Mouse (Mus musculus) MEL (cell line): ENCODE results near the gene Ttc6. TPM values are rescaled to one million over a fixed set of nuclear protein-coding genes. Genes with fewer than 3 reads are reported as not detected.

Experiments used
- DNase-seq: peaks from one replicate; pipeline ENCODE4 v3.0.0; 2011; ENCODE audit warnings: low read depth, low spot score
- H3K27ac ChIP-seq: 2 replicates; pipeline ENCODE4 v1.5.1; 2012; ENCODE audit warnings: low read depth, mild to moderate bottlenecking, control low read depth, low read length, moderate library complexity; ENCODE audit not compliant: control insufficient read depth
- H3K27me3 ChIP-seq, 2 experiments: fragments of 150-350 bp in 1 of 2; sonication (generic) in 1 of 2; 2 replicates each; pipeline ENCODE4 v1.6.1; 2012; ENCODE audit warnings: low read length in 2 of 2, mild to moderate bottlenecking in 2 of 2, improper control_type of control experiment in 1 of 2, moderate library complexity in 1 of 2; ENCODE audit not compliant: insufficient read depth in 2 of 2, control insufficient read depth in 1 of 2
- H3K36me3 ChIP-seq, 2 experiments: 2 replicates each; pipeline ENCODE4 v1.6.1; 2012 to 2014; ENCODE audit warnings: low read length in 2 of 2, improper control_type of control experiment in 1 of 2, inconsistent platforms in 1 of 2, mild to moderate bottlenecking in 1 of 2; ENCODE audit not compliant: insufficient read depth in 2 of 2, control insufficient read depth in 1 of 2
- H3K4me1 ChIP-seq, 2 experiments: fragments of 150-350 bp in 1 of 2; sonication (generic) in 1 of 2; 2 replicates each; pipeline ENCODE4 v1.6.1; 2012; ENCODE audit warnings: low read length in 2 of 2, improper control_type of control experiment in 1 of 2, mild to moderate bottlenecking in 1 of 2; ENCODE audit not compliant: insufficient read depth in 2 of 2, control insufficient read depth in 1 of 2
- H3K4me3 ChIP-seq, 2 experiments: fragments of 150-350 bp in 1 of 2; sonication (generic) in 1 of 2; 2 replicates each; pipeline ENCODE4 v1.5.1; 2012; ENCODE audit warnings: low read depth in 2 of 2, low read length in 2 of 2, mild to moderate bottlenecking in 2 of 2, moderate library complexity in 2 of 2, control low read depth in 1 of 2, improper control_type of control experiment in 1 of 2; ENCODE audit not compliant: control insufficient read depth in 1 of 2, insufficient read depth in 1 of 2
- H3K79me2 ChIP-seq: 2 replicates; pipeline ENCODE4 v1.6.1; 2012; ENCODE audit warnings: mild to moderate bottlenecking, low read length, moderate library complexity; ENCODE audit not compliant: control insufficient read depth, poor library complexity, insufficient read depth
- H3K9ac ChIP-seq: 2 replicates; pipeline ENCODE4 v1.6.1; 2012; ENCODE audit warnings: low read depth, mild to moderate bottlenecking, control low read depth, low read length, moderate library complexity; ENCODE audit not compliant: control insufficient read depth, poor library complexity, severe bottlenecking
- H3K9me3 ChIP-seq: fragments of 150-350 bp; sonication (generic); replicated peaks from 2 replicates; pipeline ENCODE4 v1.6.1; 2012; ENCODE audit warnings: mild to moderate bottlenecking, low read length, improper control_type of control experiment, moderate library complexity; ENCODE audit not compliant: insufficient read depth
- BHLHE40 ChIP-seq: IDR thresholded peaks from 2 replicates; pipeline ENCODE4 v1.6.1; 2012; ENCODE audit warnings: low read depth, mild to moderate bottlenecking, inconsistent platforms, low read length, improper control_type of control experiment, borderline replicate concordance
- E2F4 ChIP-seq: IDR thresholded peaks from 2 replicates; pipeline ENCODE4 v1.6.1; 2011; ENCODE audit warnings: low read depth, low read length, improper control_type of control experiment, borderline replicate concordance
- ELF1 ChIP-seq: IDR thresholded peaks from 2 replicates; pipeline ENCODE4 v1.6.1; 2014; ENCODE audit warnings: low read depth, mild to moderate bottlenecking, inconsistent platforms, low read length, improper control_type of control experiment, moderate library complexity
- EP300 ChIP-seq, 2 experiments: IDR thresholded peaks; 2 replicates each; pipeline ENCODE4 v1.6.1; 2011; ENCODE audit warnings: improper control_type of control experiment in 2 of 2, low read length in 2 of 2, low read depth in 1 of 2, mild to moderate bottlenecking in 1 of 2
- ETS1 ChIP-seq: IDR thresholded peaks from 2 replicates; pipeline ENCODE4 v1.6.1; 2012; ENCODE audit warnings: low read depth, mild to moderate bottlenecking, inconsistent platforms, low read length, improper control_type of control experiment, moderate library complexity
- HCFC1 ChIP-seq: IDR thresholded peaks from 2 replicates; pipeline ENCODE4 v1.6.1; 2012; ENCODE audit warnings: low read depth, mild to moderate bottlenecking, inconsistent platforms, low read length, improper control_type of control experiment, moderate library complexity
- JUND ChIP-seq: IDR thresholded peaks from 2 replicates; pipeline ENCODE4 v1.6.1; 2011; ENCODE audit warnings: low read depth, mild to moderate bottlenecking, improper control_type of control experiment, low read length
- MEF2A ChIP-seq: IDR thresholded peaks from 2 replicates; pipeline ENCODE4 v1.6.1; 2014; ENCODE audit warnings: low read depth, mild to moderate bottlenecking, inconsistent platforms, low read length, improper control_type of control experiment; ENCODE audit not compliant: poor library complexity, insufficient replicate concordance, severe bottlenecking; ENCODE audit errors: extremely low read depth
- MXI1 ChIP-seq: IDR thresholded peaks from 2 replicates; pipeline ENCODE4 v1.6.1; 2011; ENCODE audit warnings: mild to moderate bottlenecking, low read depth, low read length, improper control_type of control experiment
- MYC ChIP-seq: IDR thresholded peaks from 2 replicates; pipeline ENCODE4 v1.6.1; 2011; ENCODE audit warnings: low read depth, mild to moderate bottlenecking, low read length, improper control_type of control experiment, moderate library complexity
- NELFE ChIP-seq: IDR thresholded peaks from 2 replicates; pipeline ENCODE4 v1.6.1; 2011; ENCODE audit warnings: low read depth, low read length, improper control_type of control experiment
- POLR2AphosphoS5 ChIP-seq: IDR thresholded peaks from 2 replicates; pipeline ENCODE4 v1.6.1; 2012; ENCODE audit warnings: low read depth, borderline replicate concordance, mild to moderate bottlenecking, inconsistent platforms, low read length, moderate library complexity, mixed read lengths
- RAD21 ChIP-seq: IDR thresholded peaks from 2 replicates; pipeline ENCODE4 v1.6.1; 2011; ENCODE audit warnings: mild to moderate bottlenecking, low read depth, low read length, improper control_type of control experiment
- RCOR1 ChIP-seq: IDR thresholded peaks from 2 replicates; pipeline ENCODE4 v1.6.1; 2012; ENCODE audit warnings: low read depth, mild to moderate bottlenecking, inconsistent platforms, low read length, improper control_type of control experiment
- SIN3A ChIP-seq: IDR thresholded peaks from 2 replicates; pipeline ENCODE4 v1.6.1; 2012; ENCODE audit warnings: low read length, improper control_type of control experiment, inconsistent platforms
- TBP ChIP-seq: IDR thresholded peaks from 2 replicates; pipeline ENCODE4 v1.8.0; 2011; ENCODE audit warnings: low read depth, low read length, improper control_type of control experiment
- TCF12 ChIP-seq: IDR thresholded peaks from 2 replicates; pipeline ENCODE4 v1.6.1; 2014; ENCODE audit warnings: low read depth, mild to moderate bottlenecking, inconsistent platforms, low read length, improper control_type of control experiment, moderate library complexity
- UBTF ChIP-seq: IDR thresholded peaks from 2 replicates; pipeline ENCODE4 v1.6.1; 2012; ENCODE audit warnings: low read depth, mild to moderate bottlenecking, inconsistent platforms, low read length, improper control_type of control experiment, moderate library complexity, borderline replicate concordance; ENCODE audit not compliant: insufficient read depth
- ZC3H11A ChIP-seq: IDR thresholded peaks from 2 replicates; pipeline ENCODE4 v1.6.1; 2012; ENCODE audit warnings: low read depth, mild to moderate bottlenecking, inconsistent platforms, low read length, improper control_type of control experiment
- ZKSCAN1 ChIP-seq: IDR thresholded peaks from 2 replicates; pipeline ENCODE4 v1.6.1; 2012; ENCODE audit warnings: low read depth, mild to moderate bottlenecking, inconsistent platforms, low read length, improper control_type of control experiment, moderate library complexity
- ZNF384 ChIP-seq: IDR thresholded peaks from 2 replicates; pipeline ENCODE4 v1.6.1; 2012; ENCODE audit warnings: low read depth, mild to moderate bottlenecking, inconsistent platforms, low read length, improper control_type of control experiment
- polyA plus RNA-seq, 2 experiments: library from polyadenylated mRNA; stranded (reverse) in 1 of 2; unstranded in 1 of 2; fragments of >175 nt in 1 of 2; fragments of >200 nt in 1 of 2; gene quantifications; 2 replicates each; pipeline versions ENCODE4 v1.2.1 to v1.2.4; 2012; ENCODE audit warnings: low replicate concordance in 2 of 2, low read depth in 1 of 2; ENCODE audit not compliant: insufficient read length in 2 of 2, insufficient read depth in 1 of 2, missing spikeins in 1 of 2
- total RNA-seq: library from RNA; depleted of rRNA; stranded (reverse); fragments of 300-350 nt; gene quantifications from 2 replicates; pipeline ENCODE4 v1.2.3, GENCODE M21; 2012

The Ttc6 gene
- total and polyA plus RNA-seq, 3 experiments, result not detected

DNA sequence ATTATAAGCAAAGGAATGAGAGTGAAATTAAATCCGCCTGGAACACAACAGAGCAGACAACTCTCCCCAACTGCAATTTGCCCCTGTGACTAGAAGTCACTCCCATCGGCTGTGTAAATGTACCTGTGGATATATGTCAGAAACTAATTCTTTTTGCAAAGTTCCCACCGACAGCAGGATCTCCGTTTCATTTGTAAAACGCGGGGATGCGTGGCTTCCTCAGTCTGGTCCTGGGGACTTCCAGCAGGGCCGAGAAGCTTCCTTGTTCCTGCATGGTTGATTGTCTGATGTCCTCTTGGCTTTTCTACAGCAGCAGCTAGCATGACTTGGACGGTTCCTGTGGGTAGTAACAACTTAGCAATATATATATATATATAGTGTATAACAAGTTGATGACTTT is 16.0 kb upstream of the Ttc6 start:
- DNase-seq, result no peak
- H3K27me3 ChIP-seq, result no peaks in the 10 kb centered on the region
- TF ChIP-seq ZKSCAN1 (no peak), MYC (no peak), ZNF384 (no peak), MXI1 (no peak), ZC3H11A (no peak)
- TF ChIP-seq, all 39 proteins: peak for 0
- no peak overlapping the region for H3K9ac ChIP-seq
- no peaks in the 10 kb centered on the region for H3K4me1 ChIP-seq
- no peak overlapping the region for H3K4me3 ChIP-seq
- no peaks in the 10 kb centered on the region for H3K9me3 ChIP-seq
- no peaks in the 10 kb centered on the region for H3K36me3 ChIP-seq
- no peaks in the 10 kb centered on the region for H3K79me2 ChIP-seq
- H3K27ac ChIP-seq, result no peak overlapping the region

- TF ChIP-seq NELFE, result no peak
- no peak for TF ChIP-seq POLR2AphosphoS5
- no peak for TF ChIP-seq HCFC1
- TF ChIP-seq E2F4, result no peak
- TF ChIP-seq RCOR1, result no peak
- TF ChIP-seq TBP, result no peak
- no peak for TF ChIP-seq ETS1
- no peak for TF ChIP-seq JUND
- TF ChIP-seq EP300 (IDR thresholded peaks at IDR 0.05; ENCODE audit: low read depth in 1 of 2, low read length in 2 of 2), result no peak
- no peak for TF ChIP-seq TCF12
- TF ChIP-seq UBTF, result no peak
- no peak for TF ChIP-seq BHLHE40
- TF ChIP-seq MEF2A, result no peak
- TF ChIP-seq ELF1, result no peak
- no peak for TF ChIP-seq SIN3A
- TF ChIP-seq RAD21, result no peak
- H3K36me3 ChIP-seq, result no peaks in the 10 kb centered on the region
- H3K27ac ChIP-seq, result no peak overlapping the region
- H3K9me3 ChIP-seq, result no peaks in the 10 kb centered on the region
- H3K4me3 ChIP-seq, result no peak overlapping the region
- H3K4me1 ChIP-seq, result no peaks in the 10 kb centered on the region
- H3K27me3 ChIP-seq, result no peaks in the 10 kb centered on the region
- no peaks in the 10 kb centered on the region for H3K79me2 ChIP-seq
- no peak for DNase-seq
- H3K9ac ChIP-seq, result no peak overlapping the region
Measured at GRCm38 (mm10) chr12:57548352-57548980, 15.4 kb upstream of the Ttc6 start.
